Mouse (Mus musculus) large intestine, adult 2 months (tissue): ENCODE measurements around the gene Cxcl15. TPM values are rescaled to one million over a fixed set of nuclear protein-coding genes. Genes with fewer than 3 reads are reported as not detected.

Source experiments
- polyA plus RNA-seq: library from polyadenylated mRNA; depleted of rRNA; stranded (reverse); fragments of >200 nt; gene quantifications from 2 replicates; pipeline ENCODE4 v1.2.3, GENCODE M21; 2012; rRNA removed

Gene Cxcl15
- polyA plus RNA-seq, 1 experiment, result not detected

Other genes with a start within 250 kb of the Cxcl15 start
- gene 5830473C10Rik, start 233.4 kb upstream of the Cxcl15 start, polyA plus RNA-seq, result 0.07 TPM in 1 of 2 replicates, not detected in the other
- gene Rassf6, start 153.9 kb upstream of the Cxcl15 start, polyA plus RNA-seq, result 6.7 and 11.8 TPM in 2 replicates
- 0.78 and 1.1 TPM in 2 replicates for gene Cxcl5, start 35.2 kb upstream of the Cxcl15 start, polyA plus RNA-seq
- gene Ppbp, start 26.0 kb upstream of the Cxcl15 start, polyA plus RNA-seq, result 0.17 and 0.18 TPM in 2 replicates
- 14.5 and 15.5 TPM in 2 replicates for gene Pf4, start 22.1 kb upstream of the Cxcl15 start, polyA plus RNA-seq
- 0.30 TPM in 1 of 2 replicates, not detected in the other for gene Cxcl3, start 8.4 kb upstream of the Cxcl15 start, polyA plus RNA-seq
- gene Cxcl1, start 96.7 kb downstream of the Cxcl15 start, polyA plus RNA-seq, result 1.3 and 2.8 TPM in 2 replicates
- gene Cxcl2, start 109.3 kb downstream of the Cxcl15 start, polyA plus RNA-seq, result 0.50 and 1.8 TPM in 2 replicates
- 12.7 and 19.5 TPM in 2 replicates for gene Mthfd2l, start 136.6 kb downstream of the Cxcl15 start, polyA plus RNA-seq
- 0.05 and 0.14 TPM in 2 replicates for gene Epgn, start 232.9 kb downstream of the Cxcl15 start, polyA plus RNA-seq